Mouse (Mus musculus): ENCODE results near the gene Pgam5. TPM values are rescaled to one million over a fixed set of nuclear protein-coding genes. Genes with fewer than 3 reads are reported as not detected.

Pgam5 gene
- 10 to 100 TPM; 30.2 to 34.7 TPM for total RNA-seq (2021)

- DNase-seq (ENCODE audit: low spot score) = peak; percentile 70
- intact Hi-C loops (cut with DNase I) = loop anchor here (5.0 kb wide), 1 partner anchor 92 kb away; the partner anchor contains the start of gene Golga3
Observed at GRCm38 (mm10) chr5:110269141-110270101, at the start of gene Pgam5. Gene Pgam5, minus strand, starts transcription at chr5:110269913.

- DNase-seq (ENCODE audit: low spot score) = no peak
- intact Hi-C loops (cut with DNase I) = no loop called here
Observed at GRCm38 (mm10) chr5:110313127-110313526, 43.4 kb upstream of the Pgam5 start.

- intact Hi-C loops (cut with DNase I) = no loop called here
- no peak for DNase-seq (ENCODE audit: low spot score)
Observed at GRCm38 (mm10) chr5:110308861-110309260, 39.1 kb upstream of the Pgam5 start.

DNA sequence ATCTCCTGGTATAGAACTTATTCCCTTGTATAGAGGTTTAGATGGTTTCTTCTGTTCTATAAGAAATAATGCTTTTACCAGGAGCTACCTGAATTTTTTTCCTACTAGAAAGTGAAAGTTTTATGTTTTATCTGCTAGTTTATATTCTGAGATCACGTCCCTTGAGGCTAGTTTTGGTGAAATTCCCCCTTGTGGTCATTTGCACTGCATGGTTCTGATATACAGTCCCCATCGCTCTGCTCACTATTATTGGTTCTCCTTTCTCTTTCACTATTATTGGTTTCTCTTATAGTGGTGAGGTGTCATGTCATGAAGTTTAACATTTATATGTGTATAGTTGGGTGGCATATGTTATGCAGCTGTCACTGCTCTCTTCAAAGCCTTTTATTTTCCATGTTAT, 30.9 kb upstream of the Pgam5 start:
- intact Hi-C loops (cut with DNase I) = no loop called here
- no peak for DNase-seq (ENCODE audit: low spot score)

- intact Hi-C loops (cut with DNase I) = no loop called here
- DNase-seq (ENCODE audit: low spot score) = no peak
Observed at GRCm38 (mm10) chr5:110296637-110297036, 26.9 kb upstream of the Pgam5 start.

DNA sequence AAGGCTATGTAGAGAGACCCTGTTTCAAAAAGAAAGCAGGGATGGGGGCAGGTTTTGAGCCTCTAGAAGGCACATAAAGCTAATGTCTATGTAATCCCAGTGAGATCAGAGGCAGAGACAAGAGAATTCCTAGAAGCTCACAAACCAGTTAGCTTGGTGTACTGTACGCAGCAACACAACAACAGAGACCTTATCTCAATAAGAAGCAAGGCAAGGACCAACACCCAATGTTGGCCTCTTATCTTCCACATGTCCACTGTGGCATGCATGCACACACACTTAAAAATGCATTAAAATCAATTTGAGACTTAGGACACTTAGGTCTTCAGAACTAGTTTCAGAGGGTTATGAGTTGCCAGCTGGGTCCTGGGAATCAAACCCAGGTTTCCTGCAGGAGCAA, 21.9 kb upstream of the Pgam5 start:
- DNase-seq (ENCODE audit: low spot score) = no peak
- intact Hi-C loops (cut with DNase I) = no loop called here

- DNase-seq (ENCODE audit: low spot score) = no peak
- intact Hi-C loops (cut with DNase I) = no loop called here
Observed at GRCm38 (mm10) chr5:110287084-110287475, 17.4 kb upstream of the Pgam5 start.

DNA sequence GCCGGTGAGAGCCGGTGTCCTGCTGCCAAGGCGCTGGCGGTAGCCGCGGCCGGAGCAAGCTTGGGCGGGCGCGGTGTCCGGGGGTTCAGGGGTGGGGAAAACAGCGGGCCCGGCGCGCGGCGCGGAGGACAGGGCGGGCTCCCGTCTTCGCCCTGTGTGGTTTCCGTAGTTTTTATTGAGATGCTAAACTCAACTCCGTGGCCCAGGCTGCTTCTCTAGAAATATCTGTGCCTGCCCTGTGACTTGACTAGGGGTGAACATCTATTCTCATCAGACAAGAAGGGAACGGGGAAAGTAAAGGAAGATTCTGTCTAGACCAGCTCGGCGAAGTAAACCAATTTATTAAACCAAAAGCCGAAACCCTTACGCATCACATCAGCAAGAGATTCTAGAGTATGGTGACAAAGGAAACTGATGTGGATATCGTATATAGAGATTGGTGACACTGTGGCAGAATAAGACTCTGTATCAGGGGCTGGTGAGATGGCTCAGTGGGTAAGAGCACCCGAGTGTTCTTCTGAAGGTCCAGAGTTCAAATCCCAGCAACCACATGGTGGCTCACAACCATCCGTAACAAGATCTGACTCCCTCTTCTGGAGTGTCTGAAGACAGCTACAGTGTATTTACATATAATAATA, 16.9 kb upstream of the Pgam5 start:
- intact Hi-C loops (cut with DNase I) = no loop called here

DNA sequence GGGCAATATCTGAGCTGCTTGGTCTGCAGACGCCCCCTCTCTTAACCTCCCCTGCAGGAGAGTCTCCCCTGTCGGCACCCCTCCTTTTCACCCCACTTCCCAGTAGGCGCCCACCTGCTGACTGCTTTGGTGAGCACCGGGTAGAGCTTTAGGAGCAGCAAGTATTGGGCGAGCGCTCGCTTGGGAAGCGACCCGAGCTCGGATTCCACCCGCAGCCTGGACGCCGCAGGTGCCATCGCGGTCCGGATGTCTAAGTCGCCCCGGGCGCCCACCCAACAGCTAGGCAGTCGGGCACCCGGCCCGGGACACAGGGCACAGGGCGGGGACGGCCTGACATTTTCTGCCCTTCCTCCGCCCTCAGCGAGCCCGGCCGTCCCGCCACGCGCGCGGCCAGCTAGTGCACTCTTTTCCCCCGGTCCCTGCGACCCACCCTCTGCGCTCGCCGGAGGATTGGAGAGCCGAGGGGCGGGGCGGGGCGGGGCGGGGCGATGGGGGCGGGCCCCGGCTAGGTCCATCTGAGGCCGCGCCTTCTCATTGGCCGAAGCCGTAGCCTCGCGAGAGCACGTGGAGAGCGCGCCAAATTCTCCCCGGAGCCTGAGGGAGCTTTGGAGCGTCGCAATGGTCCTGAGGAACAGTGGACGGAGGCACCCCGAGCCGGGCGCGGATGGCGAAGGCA, 16.2 kb upstream of the Pgam5 start, which contains the start of the genes Pxmp2 and Pole:
TSS of gene Pxmp2 (minus strand) at position 417 of the 676 bp plus-strand sequence.
TSS of gene Pole (plus strand) at position 537 of the 676 bp plus-strand sequence.
- DNase-seq (ENCODE audit: low spot score) = peak; percentile 82
- intact Hi-C loops (cut with DNase I) = no loop called here

More for the DNA sequence above, 16.9 kb upstream of the Pgam5 start:
- no peak for DNase-seq (ENCODE audit: low spot score)

DNA sequence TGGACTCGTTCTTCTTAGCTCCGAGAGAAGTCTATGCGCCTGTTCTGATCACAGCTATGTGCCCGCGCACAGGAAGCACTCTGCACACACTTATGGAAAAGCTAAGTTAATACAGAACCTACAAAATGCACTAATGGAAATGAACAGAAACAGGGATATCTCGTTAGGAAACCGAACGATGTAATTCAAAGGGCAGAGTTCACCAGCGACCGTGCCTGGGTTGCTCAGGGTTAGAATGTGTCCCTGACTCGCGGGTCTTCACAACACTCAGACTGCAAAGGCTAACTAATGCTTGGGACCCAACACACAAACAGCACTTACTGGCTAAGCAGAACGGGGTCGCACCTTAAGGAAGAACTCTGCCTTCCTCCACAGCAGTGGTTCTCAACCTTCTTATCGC, 15.4 kb upstream of the Pgam5 start:
- intact Hi-C loops (cut with DNase I) = no loop called here
- DNase-seq (ENCODE audit: low spot score) = no peak

GRCm38 (mm10) chr5:110284536-110284935, 14.8 kb upstream of the Pgam5 start:
- no peak for DNase-seq (ENCODE audit: low spot score)
- intact Hi-C loops (cut with DNase I) = no loop called here

DNA sequence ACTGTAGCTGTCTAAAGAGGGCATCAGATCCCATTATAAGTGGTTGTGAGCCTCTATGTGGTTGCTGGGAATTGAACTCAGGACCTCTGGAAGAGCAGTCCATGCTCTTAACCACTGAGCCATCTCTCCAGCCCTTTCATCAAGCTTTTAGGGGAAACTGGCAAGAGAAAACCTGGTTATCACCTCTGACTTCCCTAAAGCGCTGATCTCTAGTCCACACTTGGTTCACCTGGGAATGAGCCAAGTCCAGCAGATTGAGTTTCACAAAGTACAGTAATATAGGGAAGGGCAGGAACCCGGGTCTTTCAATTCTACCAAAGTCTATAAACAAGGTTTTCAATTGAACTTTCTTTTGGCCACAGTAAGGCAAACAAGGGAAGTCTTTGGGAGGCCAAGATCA, 12.3 kb upstream of the Pgam5 start:
- intact Hi-C loops (cut with DNase I) = no loop called here
- no peak for DNase-seq (ENCODE audit: low spot score)

DNA sequence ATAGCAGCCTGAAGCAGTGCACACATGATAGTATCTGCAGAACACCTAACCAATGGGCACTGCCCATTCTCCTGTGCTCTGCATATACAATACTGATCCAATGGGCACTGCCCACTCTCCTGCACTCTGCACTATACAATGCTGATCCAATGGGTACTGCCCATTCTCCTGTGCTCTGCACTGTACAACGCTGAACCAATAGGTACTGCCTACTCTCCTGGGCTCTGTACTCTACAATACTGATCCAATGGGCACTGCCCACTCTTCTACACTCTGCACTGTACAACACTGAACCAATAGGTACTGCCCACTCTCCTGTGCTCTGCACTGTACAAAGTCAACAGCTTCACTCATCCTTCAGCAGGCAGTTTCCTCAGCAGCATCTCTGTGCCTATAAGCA, 7.2 kb upstream of the Pgam5 start:
- intact Hi-C loops (cut with DNase I) = no loop called here
- no peak for DNase-seq (ENCODE audit: low spot score)

GRCm38 (mm10) chr5:110276391-110276790, 6.7 kb upstream of the Pgam5 start:
- DNase-seq (ENCODE audit: low spot score) = no peak
- intact Hi-C loops (cut with DNase I) = no loop called here

DNA sequence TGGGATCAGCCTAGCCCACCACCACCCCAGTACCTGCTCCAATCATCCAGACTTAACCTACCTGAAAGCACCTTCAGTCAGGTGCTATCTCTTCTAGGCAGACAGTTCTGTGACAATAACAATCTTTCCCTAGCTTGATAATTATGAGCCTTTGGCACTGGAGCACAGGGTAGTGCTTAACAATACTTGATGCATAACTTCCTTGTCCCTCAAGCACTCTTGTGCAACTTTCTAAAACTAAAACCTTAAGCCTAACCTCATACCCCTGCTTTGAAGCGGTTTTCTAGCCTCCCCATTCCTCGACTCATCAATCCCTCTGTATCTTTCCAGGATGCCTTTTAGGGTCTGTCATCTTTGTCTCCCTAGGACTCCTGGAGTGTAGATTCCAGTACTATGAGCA, 5.1 kb upstream of the Pgam5 start:
- intact Hi-C loops (cut with DNase I) = no loop called here
- no peak for DNase-seq (ENCODE audit: low spot score)

- intact Hi-C loops (cut with DNase I) = no loop called here
- DNase-seq (ENCODE audit: low spot score) = no peak
Observed at GRCm38 (mm10) chr5:110274147-110274546, 4.4 kb upstream of the Pgam5 start.

DNA sequence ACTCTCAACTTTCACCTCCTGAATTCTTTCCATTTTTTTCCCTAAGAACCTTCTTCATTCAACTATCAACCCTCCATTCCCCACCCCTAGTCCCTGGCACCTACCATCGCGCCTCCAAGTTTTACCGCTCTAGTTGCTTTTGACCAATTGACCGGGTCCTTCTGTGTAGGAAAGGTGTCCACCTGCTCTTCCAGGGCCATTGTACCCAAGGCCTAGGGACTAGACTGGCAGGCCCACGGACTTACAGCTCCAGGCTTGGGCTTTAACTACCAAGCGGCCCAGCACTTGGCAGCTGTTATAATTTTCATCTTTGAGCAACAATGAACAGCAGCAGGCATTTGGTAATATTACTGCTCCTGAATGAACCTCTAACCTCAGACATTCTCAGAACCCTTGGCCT, 529 bp upstream of the Pgam5 start:
- no peak for DNase-seq (ENCODE audit: low spot score)
- intact Hi-C loops (cut with DNase I) = no loop called here

DNA sequence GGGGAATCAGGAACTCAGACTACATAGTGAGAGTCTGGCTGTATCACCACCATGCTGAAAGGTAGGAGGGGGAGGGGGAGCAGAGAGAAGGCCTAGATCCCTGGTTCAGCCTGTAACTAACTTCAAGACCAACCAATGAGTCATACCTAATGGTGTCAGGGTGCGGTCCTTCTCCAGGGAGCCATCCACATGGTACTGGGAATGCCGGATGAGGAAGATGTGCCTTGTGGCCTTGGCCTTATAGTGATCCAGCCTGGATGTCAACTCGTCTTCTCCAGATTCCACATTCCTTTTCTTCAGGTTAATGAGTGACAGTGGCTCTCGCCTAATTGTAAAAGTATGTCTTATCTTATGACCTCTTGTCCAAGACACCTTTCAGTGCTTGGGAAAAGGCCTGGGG, 2.8 kb downstream of the Pgam5 start:
- no peak for DNase-seq (ENCODE audit: low spot score)
- intact Hi-C loops (cut with DNase I) = loop anchor here (5.0 kb wide), 1 partner anchor 90 kb away; the partner anchor contains the start of gene Golga3

- intact Hi-C loops (cut with DNase I) = no loop called here
- DNase-seq (ENCODE audit: low spot score) = no peak
Observed at GRCm38 (mm10) chr5:110244091-110244490, 25.6 kb downstream of the Pgam5 start.

GRCm38 (mm10) chr5:110232346-110232745, 37.4 kb downstream of the Pgam5 start:
- DNase-seq (ENCODE audit: low spot score) = no peak
- intact Hi-C loops (cut with DNase I) = no loop called here
